Mouse (Mus musculus) kidney, adult 8-10 months (tissue): ENCODE results near the gene Dab1.
A peak's percentile ranks its signal among the peaks of the same experiment; 100 is the strongest.

ENCODE experiments used
- DNase-seq, 2 experiments: peaks; one replicate each; pipeline ENCODE4 v3.0.0; 2022

Dab1 gene

DNA sequence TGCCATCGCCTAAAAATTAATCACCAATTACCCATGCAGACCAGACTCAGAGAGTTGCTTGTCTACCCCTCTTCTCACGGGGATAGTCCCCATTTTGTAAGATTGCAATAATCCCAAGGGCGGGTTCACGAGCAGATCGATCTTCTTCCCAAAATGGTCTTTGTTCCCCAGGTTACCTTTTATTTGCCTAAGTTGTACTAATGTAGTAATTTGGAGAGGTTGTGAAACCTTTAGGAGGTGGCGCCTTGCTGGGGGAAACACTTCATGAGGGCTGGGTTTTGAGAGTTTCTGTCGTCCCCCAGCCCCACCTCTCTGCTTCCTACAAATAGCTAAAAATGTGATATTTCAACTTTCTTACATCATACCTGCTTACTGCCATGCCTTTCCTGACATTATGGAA, 657.8 kb downstream of the Dab1 start:
- DNase-seq, result no peak

DNA sequence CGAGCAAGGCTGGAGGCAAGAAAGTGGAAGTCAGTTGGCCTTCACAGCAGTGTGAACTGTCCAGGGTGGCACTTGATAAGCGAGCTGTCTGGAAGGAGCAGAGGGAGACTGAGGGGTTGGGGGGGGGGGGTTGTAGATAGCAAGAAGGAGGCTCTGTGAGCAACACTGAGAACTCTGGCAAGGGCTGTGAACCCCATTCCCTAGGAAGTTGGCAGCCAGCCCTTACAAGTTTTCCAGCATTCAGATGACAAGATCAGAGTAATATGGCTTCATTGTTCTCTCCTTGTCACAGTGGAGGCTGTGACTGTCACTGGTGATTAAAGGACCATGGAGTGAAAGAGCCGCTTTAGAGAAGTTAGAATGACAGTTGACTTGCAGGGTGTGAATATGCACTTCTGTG, 662.4 kb downstream of the Dab1 start:
- no peak for DNase-seq

- no peak for DNase-seq
These were observed 664.7 kb downstream of the Dab1 start for GRCm38 (mm10) chr4:104283906-104284305.

DNA sequence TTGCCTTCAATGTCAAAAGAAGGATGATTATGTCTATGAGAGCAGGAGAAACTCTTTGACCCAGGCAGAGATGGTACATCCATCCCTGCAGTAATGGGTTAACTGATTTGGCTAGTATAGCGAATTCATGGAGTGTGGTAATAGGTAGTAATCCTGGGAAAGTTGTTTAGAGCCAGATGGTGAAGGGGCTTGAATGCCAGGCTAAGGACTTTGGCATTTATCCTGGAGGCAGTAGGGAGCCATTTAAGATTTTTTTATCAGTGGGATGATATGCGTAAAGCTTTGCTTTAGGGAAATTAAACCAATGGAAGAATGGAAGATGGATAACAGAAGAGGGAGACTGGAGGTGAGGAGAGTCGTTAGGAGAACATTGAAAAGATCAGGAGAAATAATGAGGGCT, 669.2 kb downstream of the Dab1 start:
- no peak for DNase-seq

GRCm38 (mm10) chr4:104301764-104302163, 682.6 kb downstream of the Dab1 start:
- DNase-seq, result no peak

- no peak for DNase-seq
These were observed 684.0 kb downstream of the Dab1 start for GRCm38 (mm10) chr4:104302996-104303652.

GRCm38 (mm10) chr4:104307781-104308180, 688.6 kb downstream of the Dab1 start:
- DNase-seq, result no peak

- DNase-seq, result no peak
These were observed 707.1 kb downstream of the Dab1 start for GRCm38 (mm10) chr4:104326221-104326620.

- no peak for DNase-seq
These were observed 712.7 kb downstream of the Dab1 start for GRCm38 (mm10) chr4:104331896-104332295.

- DNase-seq, result no peak
These were observed 713.2 kb downstream of the Dab1 start for GRCm38 (mm10) chr4:104332399-104332798.

DNA sequence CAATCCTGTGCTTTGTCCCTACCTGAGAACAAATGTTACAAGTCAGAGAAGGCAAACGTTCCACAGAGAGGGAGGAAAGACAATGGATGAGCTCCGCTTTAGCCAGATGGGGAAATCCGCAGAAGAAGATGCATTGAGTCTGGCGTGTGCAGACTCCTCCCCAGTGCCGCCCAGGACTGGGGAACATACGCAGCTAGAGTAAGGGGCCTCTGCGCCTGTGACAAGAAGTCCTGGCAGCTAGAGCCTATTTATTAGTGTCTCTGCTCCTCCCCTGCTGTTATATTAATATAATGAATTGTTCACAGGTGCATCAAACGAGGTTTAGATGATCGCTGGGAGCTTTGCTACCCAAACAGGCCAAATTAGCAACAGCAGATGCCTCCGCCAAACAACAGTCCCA, 718.1 kb downstream of the Dab1 start:
- no peak for DNase-seq

- DNase-seq, result no peak
These were observed 719.2 kb downstream of the Dab1 start for GRCm38 (mm10) chr4:104338382-104338781.

DNA sequence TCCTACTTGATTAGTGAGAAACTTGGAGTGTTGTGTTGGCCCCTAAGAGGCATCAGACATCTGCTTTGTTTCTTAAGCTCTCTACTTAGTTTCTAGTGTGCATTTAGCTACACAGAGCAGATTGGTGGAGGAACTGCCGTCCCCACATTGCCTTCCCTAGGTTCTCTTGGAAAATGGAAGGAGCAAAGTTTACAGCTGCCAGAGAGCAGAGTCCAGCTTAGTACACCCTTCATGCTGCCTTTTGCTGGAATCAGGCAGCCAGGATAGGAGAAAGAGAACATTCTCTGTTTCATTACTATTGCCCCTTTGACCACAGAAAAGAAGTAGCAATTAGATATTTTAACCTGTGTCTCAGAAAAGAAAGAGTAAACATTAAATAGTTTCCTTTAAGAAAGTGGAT, 742.2 kb downstream of the Dab1 start:
- peak in 1 of 2 experiments; percentile 6 for DNase-seq

DNA sequence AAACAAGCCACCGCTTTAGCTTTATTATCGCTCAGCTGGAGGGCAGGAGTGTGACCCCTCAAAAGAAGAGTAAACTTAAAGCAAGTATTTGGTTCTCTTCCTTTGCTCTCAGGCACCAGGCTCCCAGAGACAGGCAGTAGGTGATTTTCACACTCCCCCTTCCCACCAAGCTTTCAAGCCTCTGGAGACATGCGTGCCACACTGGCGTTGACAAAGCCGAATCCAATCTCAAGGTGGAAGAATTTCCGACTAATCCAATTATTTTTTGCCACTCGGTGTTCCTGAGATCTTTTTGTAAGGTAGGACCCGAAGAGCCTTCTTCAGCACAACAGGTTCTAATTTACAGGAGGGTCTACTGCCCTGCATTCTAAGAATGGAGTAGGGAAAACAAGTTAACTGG, 747.3 kb downstream of the Dab1 start:
- no peak for DNase-seq

DNA sequence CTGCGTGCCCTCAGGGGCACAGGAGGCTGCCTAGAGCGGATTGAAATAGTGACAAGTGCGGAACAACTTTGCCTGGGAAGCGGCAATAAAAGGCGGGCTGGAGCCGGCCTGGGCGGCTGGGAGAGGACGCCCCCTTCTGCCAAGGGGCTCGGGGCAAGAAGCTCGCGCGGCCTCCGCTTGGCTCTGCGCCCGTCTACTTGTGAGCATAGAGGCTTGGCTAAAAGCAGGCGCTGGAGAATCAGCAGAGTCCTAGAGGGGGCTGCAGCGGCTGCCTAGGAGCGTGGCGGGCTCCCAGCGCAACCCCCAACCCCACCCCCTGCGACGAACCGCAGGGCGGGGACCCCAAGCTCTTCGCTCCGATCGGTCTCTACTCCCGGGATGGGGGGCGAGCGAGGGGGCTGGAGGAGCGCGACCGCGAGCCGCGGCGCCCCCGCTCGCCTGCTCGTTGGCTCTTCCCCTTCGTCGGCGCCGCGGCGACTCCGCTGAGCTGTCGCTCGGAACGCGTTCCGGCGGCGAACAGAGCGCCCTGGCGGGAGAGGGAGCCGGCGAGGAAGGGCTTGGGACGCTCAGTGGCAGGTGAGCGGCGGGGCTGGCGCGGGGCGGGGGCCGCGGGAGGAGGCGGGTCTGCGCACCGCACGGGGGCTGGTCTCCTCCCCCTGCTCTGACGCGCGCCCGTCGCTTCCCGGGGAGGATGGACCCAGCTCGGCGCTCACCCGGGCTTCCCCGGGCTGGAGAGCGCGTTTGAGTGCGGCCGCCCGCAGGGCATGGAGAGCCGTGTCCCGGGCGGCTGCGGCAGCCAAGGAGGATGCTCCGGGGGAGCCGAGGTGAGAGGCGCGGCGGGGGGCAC, 748.0 kb downstream of the Dab1 start:
- peak; percentile 61 to 76 for DNase-seq

- DNase-seq, result peak in 1 of 2 experiments; percentile 5
These were observed 748.7 kb downstream of the Dab1 start for GRCm38 (mm10) chr4:104367741-104368411.

GRCm38 (mm10) chr4:104368561-104369021, 749.4 kb downstream of the Dab1 start:
- no peak for DNase-seq

DNA sequence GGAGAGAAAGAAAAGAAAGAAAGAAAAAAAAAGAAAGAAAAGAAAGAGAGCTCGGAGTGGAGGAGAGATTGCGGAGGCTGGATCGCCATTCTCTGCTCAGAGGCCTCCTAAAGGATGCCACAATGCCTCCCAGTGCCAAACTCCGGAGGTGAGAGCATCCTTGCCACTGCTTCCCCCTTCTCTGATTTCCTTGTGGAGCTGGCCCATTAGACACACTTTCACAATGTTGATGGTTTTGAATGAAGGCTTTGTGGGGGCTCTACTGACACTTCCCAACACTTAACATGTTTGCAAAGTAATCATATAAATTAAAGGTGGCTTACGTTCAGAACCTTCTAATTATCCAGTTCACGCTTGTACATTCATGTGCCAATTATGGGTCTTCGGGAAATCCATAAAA, 749.9 kb downstream of the Dab1 start:
- no peak for DNase-seq

GRCm38 (mm10) chr4:104371136-104371535, 752.0 kb downstream of the Dab1 start:
- DNase-seq, result no peak

DNA sequence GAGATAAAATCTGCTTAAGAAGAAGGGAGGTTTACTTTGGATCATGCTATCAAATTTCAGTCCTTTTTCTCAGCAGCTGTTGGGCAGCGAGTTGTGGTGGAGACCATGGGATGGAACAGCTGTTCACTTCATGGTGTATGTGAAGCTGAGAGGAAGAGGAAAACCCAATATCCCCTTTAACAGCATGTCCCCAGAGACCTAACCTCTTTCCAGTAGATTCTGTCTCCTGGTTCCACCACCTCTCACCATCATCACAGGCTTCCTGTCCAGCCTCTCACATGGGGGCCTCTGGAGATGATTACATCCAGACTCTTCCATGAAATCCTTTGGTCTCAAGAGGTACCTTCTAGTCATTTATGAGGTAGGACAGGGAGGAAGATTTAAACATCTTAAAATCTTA, 755.0 kb downstream of the Dab1 start:
- no peak for DNase-seq

GRCm38 (mm10) chr4:104384704-104385103, 765.5 kb downstream of the Dab1 start:
- no peak for DNase-seq

DNA sequence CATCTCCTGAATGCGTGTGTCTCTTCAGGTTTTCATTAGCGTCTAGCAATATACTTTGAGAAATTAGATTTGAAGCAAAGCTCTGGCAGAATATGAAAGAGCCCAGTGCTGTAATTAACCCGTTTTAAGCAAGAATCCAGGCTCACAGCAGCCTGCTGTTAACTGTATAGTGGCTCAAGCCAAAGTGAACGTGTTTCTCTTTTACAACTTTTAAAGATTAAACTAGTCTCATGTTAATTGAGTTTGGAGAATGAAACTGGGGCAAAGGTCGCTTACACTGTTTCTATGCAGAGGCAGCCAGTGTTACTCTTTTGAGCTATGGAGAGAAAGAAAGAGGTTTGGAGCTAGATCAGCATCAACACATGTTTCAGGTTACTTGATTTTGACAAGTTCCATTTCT, 766.1 kb downstream of the Dab1 start:
- peak; percentile 53 to 70 for DNase-seq

GRCm38 (mm10) chr4:104395515-104395914, 776.4 kb downstream of the Dab1 start:
- DNase-seq, result no peak

DNA sequence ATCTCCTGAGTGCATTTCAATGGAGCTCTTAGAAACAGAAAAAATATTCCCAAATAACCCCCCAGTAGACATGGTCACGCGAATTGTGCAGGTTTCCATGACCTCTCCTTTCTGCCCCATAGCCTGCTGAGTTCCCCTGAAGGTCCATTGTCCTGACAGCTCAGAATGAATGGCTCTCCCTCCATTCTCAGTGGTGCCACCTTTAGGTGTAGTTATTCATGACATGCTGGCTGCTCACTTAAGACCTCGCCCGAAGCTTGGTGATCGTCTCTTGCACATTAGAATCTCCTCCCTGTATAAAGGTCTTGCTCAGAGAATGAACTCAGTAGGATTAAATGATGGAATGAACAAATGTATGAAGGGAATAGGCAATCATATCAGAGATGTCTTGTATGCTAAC, 776.9 kb downstream of the Dab1 start:
- DNase-seq, result no peak
